Mouse (Mus musculus): Measurements from ENCODE around the gene Grap2. TPM values are rescaled to one million over a fixed set of nuclear protein-coding genes. Genes with fewer than 3 reads are reported as not detected.

Grap2 gene
- polyA plus RNA-seq, 1 experiment from 2014 or later = 0.84 TPM

DNA sequence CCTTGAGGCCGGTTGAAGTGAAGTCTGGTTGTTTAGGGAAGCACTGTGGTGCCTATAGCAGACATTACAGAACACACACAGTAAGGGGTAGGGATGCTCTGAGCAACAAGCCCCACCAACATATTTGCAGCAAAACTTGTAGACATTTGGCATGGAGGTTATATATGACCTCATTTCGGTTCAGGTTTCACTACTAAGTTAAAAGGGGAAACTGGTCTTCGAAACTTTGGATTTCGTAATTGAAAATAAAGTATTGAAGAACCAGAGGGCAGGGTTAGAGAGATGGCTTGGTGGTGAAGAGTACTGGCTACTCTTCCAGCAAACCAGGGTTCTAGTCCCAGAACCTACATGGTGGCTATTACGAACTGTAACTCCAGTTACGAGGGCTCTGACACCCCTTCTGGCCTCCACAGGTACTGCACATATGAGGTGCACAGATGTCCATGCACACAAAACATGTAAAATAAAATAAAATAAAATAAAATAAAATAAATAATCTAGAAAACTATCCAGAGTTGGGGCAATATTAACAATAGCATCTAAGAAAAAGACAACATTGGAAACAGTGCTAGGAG, 8.7 kb upstream of the Grap2 start:
- Histone ChIP-seq H3K27ac (ENCODE audit: low read depth, low read length) (no peak overlapping the region), H3K4me3 (ENCODE audit: low read length) (no peak overlapping the region), H3K4me2 (replicated peaks; ENCODE audit: low read depth, low read length) (no peak overlapping the region), H3K9ac (ENCODE audit: low read depth, low read length) (no peak overlapping the region), H3K27me3 (ENCODE audit: control insufficient read depth, insufficient read depth, low read length) (no peaks in the 10 kb centered on the region), H3K36me3 (ENCODE audit: control insufficient read depth, insufficient read depth, low read length) (no peaks in the 10 kb centered on the region), H3K9me3 (ENCODE audit: control insufficient read depth, low read length) (no peaks in the 10 kb centered on the region), H3K4me1 (ENCODE audit: control insufficient read depth, insufficient read depth, low read length) (no peaks in the 10 kb centered on the region)
- ATAC-seq (ENCODE audit: low FRiP score, low TSS enrichment) = no peak
- 91% methylated on average over 6 of the region's 6 CpGs for WGBS

DNA sequence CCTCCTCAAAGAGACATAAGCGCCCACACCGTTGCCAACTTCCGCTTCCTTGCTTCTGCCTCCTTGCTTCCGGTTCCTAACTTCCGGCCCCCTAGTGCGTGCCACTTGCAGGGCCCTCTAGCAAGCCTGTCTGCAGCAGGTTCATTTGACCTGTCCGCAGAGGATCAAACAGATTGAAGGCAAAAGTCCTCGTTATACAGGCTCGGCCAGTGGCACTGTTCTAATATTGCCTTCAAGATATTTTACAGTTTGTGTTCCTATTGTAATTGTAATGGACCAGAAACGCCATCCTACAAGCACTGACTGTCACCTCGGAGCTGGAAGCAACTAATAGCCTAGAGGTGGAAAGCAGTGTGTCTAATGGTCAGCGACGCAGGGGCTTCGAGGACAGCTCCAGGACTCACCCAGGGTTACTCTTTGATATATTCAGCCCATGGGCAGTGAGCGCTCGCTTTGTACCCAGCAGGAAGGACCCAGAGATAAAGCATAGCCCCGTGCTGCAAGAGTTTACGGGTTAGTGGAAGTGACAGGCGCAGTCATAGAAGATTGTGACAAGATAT, 7.2 kb upstream of the Grap2 start, which contains the start of gene Enthd1:
Enthd1 (minus strand) TSS at position 51 of the 560 bp plus-strand sequence.
- 88% methylated on average over 19 of the region's 19 CpGs for WGBS

DNA sequence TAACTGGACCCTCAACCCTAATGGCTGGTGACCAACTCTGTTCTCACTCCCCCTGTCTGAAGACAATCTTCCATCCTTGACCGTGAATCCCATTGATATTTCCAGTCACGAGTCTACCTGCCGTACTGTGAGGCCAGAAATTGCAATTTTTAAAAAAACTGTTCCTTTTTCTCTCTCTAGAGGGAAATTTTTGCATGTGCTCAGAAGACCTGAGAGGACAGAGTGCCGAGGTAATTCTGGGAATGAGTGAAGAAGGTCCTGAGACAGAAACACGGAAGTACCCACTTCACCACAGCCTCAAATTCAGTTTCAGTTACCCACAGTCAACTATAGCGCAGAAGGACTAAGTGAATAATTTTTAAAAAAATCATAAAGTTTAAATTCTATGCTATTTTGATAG, 5.7 kb upstream of the Grap2 start:
- ATAC-seq (ENCODE audit: low FRiP score, low TSS enrichment) = no peak
- H3K36me3 ChIP-seq (ENCODE audit: control insufficient read depth, insufficient read depth, low read length) = no peaks in the 10 kb centered on the region
- 88% methylated on average over 6 of the region's 6 CpGs for whole genome bisulfite sequencing
- no peak overlapping the region for H3K27ac ChIP-seq (ENCODE audit: low read depth, low read length)
- no peaks in the 10 kb centered on the region for H3K9me3 ChIP-seq (ENCODE audit: control insufficient read depth, low read length)
- H3K27me3 ChIP-seq (ENCODE audit: control insufficient read depth, insufficient read depth, low read length) = no peaks in the 10 kb centered on the region
- H3K4me3 ChIP-seq (ENCODE audit: low read length) = no peak overlapping the region
- no peaks in the 10 kb centered on the region for H3K4me1 ChIP-seq (ENCODE audit: control insufficient read depth, insufficient read depth, low read length)
- H3K4me2 ChIP-seq (replicated peaks; ENCODE audit: low read depth, low read length) = no peak overlapping the region
- H3K9ac ChIP-seq (ENCODE audit: low read depth, low read length) = no peak overlapping the region

More for the DNA sequence above, 7.2 kb upstream of the Grap2 start, which contains the start of gene Enthd1:
- Histone ChIP-seq H3K9me3 (ENCODE audit: control insufficient read depth, low read length) (no peaks in the 10 kb centered on the region), H3K27ac (ENCODE audit: low read depth, low read length) (no peak within 1 kb of the TSS), H3K27me3 (ENCODE audit: control insufficient read depth, insufficient read depth, low read length) (no peaks in the 10 kb centered on the region), H3K4me1 (ENCODE audit: control insufficient read depth, insufficient read depth, low read length) (no peaks in the 10 kb centered on the region), H3K36me3 (ENCODE audit: control insufficient read depth, insufficient read depth, low read length) (no peaks in the 10 kb centered on the region), H3K4me3 (ENCODE audit: low read length) (no peak within 1 kb of the TSS), H3K9ac (ENCODE audit: low read depth, low read length) (no peak within 1 kb of the TSS), H3K4me2 (replicated peaks; ENCODE audit: low read depth, low read length) (no peak within 1 kb of the TSS)
- ATAC-seq (ENCODE audit: low FRiP score, low TSS enrichment) = no peak

DNA sequence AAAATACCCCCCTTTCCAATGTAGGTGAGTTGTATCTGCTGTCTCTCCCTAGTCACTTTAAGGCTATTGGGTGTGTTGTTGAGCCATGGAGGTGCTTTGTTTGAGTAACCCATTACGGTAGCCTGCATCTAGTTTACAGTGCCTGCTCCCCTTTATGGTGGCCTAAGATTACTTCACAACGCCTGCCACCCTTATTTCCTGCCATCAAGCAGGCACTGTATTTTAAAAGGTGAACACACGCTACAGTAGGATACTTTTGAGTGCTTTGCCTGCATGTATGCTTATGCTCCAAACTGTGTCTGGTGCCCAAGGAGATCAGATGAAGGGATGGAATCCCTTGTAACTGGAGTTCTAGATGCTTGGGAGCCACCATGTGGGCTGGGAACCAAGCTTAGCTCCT, 5.3 kb upstream of the Grap2 start:
- Histone ChIP-seq H3K36me3 (ENCODE audit: control insufficient read depth, insufficient read depth, low read length) (no peaks in the 10 kb centered on the region), H3K27me3 (ENCODE audit: control insufficient read depth, insufficient read depth, low read length) (no peaks in the 10 kb centered on the region), H3K27ac (ENCODE audit: low read depth, low read length) (no peak overlapping the region), H3K9ac (ENCODE audit: low read depth, low read length) (no peak overlapping the region), H3K4me3 (ENCODE audit: low read length) (no peak overlapping the region), H3K9me3 (ENCODE audit: control insufficient read depth, low read length) (no peaks in the 10 kb centered on the region), H3K4me1 (ENCODE audit: control insufficient read depth, insufficient read depth, low read length) (no peaks in the 10 kb centered on the region), H3K4me2 (replicated peaks; ENCODE audit: low read depth, low read length) (no peak overlapping the region)
- 69% methylated on average over 3 of the region's 3 CpGs for WGBS
- ATAC-seq (ENCODE audit: low FRiP score, low TSS enrichment) = no peak

DNA sequence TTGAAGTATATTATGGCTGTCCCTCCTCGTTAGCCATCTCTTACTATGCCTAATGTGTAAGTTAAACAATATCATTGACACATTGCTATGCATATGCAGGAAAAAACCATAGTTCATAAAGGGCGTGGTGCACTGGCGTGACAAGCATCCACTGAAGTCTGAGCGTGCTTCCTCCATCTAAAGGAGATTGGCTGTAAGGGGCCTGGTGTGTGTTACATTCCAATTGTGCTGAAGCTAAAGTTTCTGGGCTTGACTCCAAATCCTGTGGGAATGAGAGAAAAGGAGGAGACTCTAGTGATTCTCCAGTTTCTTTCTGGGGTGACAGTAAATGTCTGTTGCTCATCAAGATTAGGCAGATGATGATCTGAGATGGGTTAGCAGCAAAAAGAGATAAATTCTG, 4.7 kb upstream of the Grap2 start:
- WGBS = 79% methylated on average over 4 of the region's 4 CpGs
- ATAC-seq (ENCODE audit: low FRiP score, low TSS enrichment) = no peak
- Histone ChIP-seq H3K4me1 (ENCODE audit: control insufficient read depth, insufficient read depth, low read length) (no peaks in the 10 kb centered on the region), H3K27me3 (ENCODE audit: control insufficient read depth, insufficient read depth, low read length) (no peaks in the 10 kb centered on the region), H3K9ac (ENCODE audit: low read depth, low read length) (no peak overlapping the region), H3K27ac (ENCODE audit: low read depth, low read length) (no peak overlapping the region), H3K4me2 (replicated peaks; ENCODE audit: low read depth, low read length) (no peak overlapping the region), H3K36me3 (ENCODE audit: control insufficient read depth, insufficient read depth, low read length) (no peaks in the 10 kb centered on the region), H3K4me3 (ENCODE audit: low read length) (no peak overlapping the region), H3K9me3 (ENCODE audit: control insufficient read depth, low read length) (no peaks in the 10 kb centered on the region)

DNA sequence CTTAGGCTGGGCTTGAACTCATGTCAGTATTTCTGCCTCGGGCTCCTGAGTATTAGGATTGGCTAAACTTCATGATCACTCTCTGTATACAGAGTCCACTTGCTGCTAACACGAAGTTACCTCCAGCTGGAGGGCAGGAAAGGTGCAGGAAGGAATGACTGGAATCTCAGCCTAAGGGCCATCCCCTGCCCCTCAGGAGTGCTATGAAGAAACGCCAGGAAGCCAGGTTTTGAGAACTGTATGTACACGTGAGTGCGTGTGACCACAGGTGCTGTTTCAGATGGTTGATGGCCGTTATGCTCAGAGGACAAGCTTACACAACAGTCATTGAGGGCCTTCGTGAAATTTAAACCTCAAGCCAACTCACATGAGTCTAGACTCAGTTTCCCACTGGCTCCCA, 3.2 kb upstream of the Grap2 start:
- no peak overlapping the region for H3K4me2 ChIP-seq (replicated peaks; ENCODE audit: low read depth, low read length)
- no peaks in the 10 kb centered on the region for H3K27me3 ChIP-seq (ENCODE audit: control insufficient read depth, insufficient read depth, low read length)
- H3K9me3 ChIP-seq (ENCODE audit: control insufficient read depth, low read length) = no peaks in the 10 kb centered on the region
- no peak for ATAC-seq (ENCODE audit: low FRiP score, low TSS enrichment)
- H3K4me1 ChIP-seq (ENCODE audit: control insufficient read depth, insufficient read depth, low read length) = no peaks in the 10 kb centered on the region
- no peak overlapping the region for H3K9ac ChIP-seq (ENCODE audit: low read depth, low read length)
- H3K36me3 ChIP-seq (ENCODE audit: control insufficient read depth, insufficient read depth, low read length) = no peaks in the 10 kb centered on the region
- no peak overlapping the region for H3K4me3 ChIP-seq (ENCODE audit: low read length)
- WGBS = 72% methylated on average over 7 of the region's 7 CpGs
- H3K27ac ChIP-seq (ENCODE audit: low read depth, low read length) = no peak overlapping the region

DNA sequence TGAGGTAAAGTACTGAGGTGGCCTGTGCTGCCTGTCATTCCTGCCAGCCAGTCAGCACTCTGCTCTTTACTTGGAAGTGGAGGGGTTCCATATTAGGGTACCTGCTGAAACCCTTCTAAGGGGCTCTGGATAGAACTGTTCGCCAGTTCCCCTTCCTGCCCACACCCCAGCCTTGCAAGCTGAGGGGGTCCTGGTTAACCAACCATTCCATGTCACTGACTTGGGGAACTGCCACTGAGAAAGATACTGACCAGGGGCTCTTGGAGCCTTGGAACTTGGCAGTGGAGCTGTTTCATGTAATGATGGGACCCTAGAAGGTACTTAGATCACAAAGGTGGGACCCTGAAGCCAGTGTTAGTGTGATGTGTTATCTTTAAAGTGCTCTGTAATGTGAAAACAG, 2.2 kb upstream of the Grap2 start:
- Histone ChIP-seq H3K27ac (ENCODE audit: low read depth, low read length) (no peak overlapping the region), H3K9me3 (ENCODE audit: control insufficient read depth, low read length) (no peaks in the 10 kb centered on the region), H3K9ac (ENCODE audit: low read depth, low read length) (no peak overlapping the region), H3K36me3 (ENCODE audit: control insufficient read depth, insufficient read depth, low read length) (no peaks in the 10 kb centered on the region), H3K27me3 (ENCODE audit: control insufficient read depth, insufficient read depth, low read length) (no peaks in the 10 kb centered on the region), H3K4me2 (replicated peaks; ENCODE audit: low read depth, low read length) (no peak overlapping the region), H3K4me3 (ENCODE audit: low read length) (no peak overlapping the region), H3K4me1 (ENCODE audit: control insufficient read depth, insufficient read depth, low read length) (no peaks in the 10 kb centered on the region)
- 97% methylated on average over 1 of the region's 1 CpGs for WGBS
- ATAC-seq (ENCODE audit: low FRiP score, low TSS enrichment) = no peak

DNA sequence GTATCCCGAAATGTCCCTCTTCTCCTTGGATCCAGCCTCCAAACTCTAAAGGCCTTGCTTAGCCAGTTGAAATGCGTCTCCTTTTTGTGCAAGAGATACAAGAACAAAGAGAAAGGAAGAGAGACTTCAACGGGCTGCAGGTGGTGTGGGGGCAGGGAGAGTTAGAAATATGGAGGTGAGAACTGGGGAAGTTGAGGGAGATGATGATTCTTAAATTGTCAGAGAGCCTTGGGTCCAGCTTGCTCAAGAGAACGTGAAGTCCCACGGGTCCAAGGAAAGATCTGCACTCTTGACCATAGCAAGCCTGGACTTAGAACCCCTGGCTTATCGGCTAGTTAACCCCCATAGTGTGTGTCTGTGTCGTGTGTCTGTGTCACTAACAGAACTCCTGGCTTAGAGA, 783 bp upstream of the Grap2 start:
- Histone ChIP-seq H3K36me3 (ENCODE audit: control insufficient read depth, insufficient read depth, low read length) (no peaks in the 10 kb centered on the region), H3K4me3 (ENCODE audit: low read length) (no peak overlapping the region), H3K4me1 (ENCODE audit: control insufficient read depth, insufficient read depth, low read length) (no peaks in the 10 kb centered on the region), H3K4me2 (replicated peaks; ENCODE audit: low read depth, low read length) (no peak overlapping the region), H3K27me3 (ENCODE audit: control insufficient read depth, insufficient read depth, low read length) (no peaks in the 10 kb centered on the region), H3K9me3 (ENCODE audit: control insufficient read depth, low read length) (no peaks in the 10 kb centered on the region), H3K9ac (ENCODE audit: low read depth, low read length) (no peak overlapping the region), H3K27ac (ENCODE audit: low read depth, low read length) (no peak overlapping the region)
- WGBS = 70% methylated on average over 7 of the region's 7 CpGs
- no peak for ATAC-seq (ENCODE audit: low FRiP score, low TSS enrichment)

DNA sequence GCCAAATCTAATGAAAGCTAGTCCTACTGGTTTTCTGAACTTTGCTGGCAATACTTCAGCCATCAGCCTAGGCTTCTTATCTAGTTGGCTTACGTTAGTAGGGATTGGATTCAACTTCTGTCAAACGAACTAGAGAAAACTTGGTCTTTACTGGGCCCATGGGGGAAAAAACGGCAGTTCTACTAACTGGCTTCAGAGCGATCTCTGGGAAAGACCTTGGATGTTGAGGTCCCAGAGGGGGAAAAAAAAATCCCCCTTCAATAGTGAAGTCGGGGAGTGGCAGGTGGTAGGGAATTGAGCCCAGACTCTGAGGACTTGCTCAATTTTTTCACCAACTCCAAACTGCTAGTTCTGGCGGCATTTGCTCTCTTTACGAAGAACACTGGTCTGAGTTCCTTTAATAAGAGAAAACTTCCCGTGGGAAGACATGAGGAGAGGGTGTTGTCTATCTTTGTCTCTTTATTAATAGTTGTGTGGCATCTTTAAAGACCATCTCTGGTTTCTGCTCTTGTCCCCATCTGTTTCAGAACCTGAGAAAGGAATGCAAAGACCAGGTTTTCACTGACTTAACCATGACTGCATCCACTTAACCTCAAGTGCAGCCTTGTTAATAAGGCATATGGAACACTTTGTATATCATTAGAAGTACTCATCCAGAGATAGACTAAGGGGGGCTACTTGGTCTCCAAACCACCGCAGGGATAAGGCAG, 572 bp downstream of the Grap2 start:
- no peaks in the 10 kb centered on the region for H3K4me1 ChIP-seq (ENCODE audit: control insufficient read depth, insufficient read depth, low read length)
- H3K27ac ChIP-seq (ENCODE audit: low read depth, low read length) = no peak overlapping the region
- H3K4me3 ChIP-seq (ENCODE audit: low read length) = no peak overlapping the region
- no peak overlapping the region for H3K4me2 ChIP-seq (replicated peaks; ENCODE audit: low read depth, low read length)
- no peaks in the 10 kb centered on the region for H3K36me3 ChIP-seq (ENCODE audit: control insufficient read depth, insufficient read depth, low read length)
- peaks cover 11% of the 10 kb centered on the region; the same call in 1 of the 2 replicates for H3K27me3 ChIP-seq (ENCODE audit: control insufficient read depth, insufficient read depth, low read length)
- H3K9ac ChIP-seq (ENCODE audit: low read depth, low read length) = no peak overlapping the region
- ATAC-seq (ENCODE audit: low FRiP score, low TSS enrichment) = no peak
- no peaks in the 10 kb centered on the region for H3K9me3 ChIP-seq (ENCODE audit: control insufficient read depth, low read length)
- 86% methylated on average over 9 of the region's 9 CpGs for WGBS

Data from kidney, embryonic 14.5 days (tissue).